Mouse (Mus musculus): Measurements from ENCODE around the gene Dnmt1.

Dnmt1 gene

DNA sequence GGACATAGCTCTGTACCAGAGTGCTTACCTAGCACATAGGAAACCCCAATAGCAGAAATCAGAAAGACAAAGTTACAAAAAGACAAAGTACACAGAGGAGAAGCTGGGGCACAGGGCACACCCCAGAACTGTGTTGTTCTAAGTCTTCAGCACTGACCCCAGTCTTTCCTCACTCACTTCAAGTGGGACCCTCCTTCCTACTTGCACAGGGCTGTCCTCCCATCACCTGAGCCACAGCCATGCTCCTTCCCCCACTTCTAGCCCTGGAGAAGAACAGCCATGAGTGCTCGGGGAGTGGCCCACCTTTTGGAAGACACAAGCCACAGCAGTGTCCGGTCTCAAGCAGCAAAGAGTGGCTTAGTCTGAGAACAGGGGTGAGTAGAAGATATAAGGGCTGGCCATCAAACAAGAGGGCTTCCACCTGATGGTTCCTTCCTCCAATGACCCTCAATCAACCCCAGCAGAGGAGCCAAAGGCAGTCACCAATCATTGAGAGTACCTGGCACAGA is at the start of gene Dnmt1:
Gene Dnmt1 (minus strand): TSS at position 459 of the 509 bp plus-strand sequence.
- DNase-seq (ENCODE audit: low read depth) = no peak

DNA sequence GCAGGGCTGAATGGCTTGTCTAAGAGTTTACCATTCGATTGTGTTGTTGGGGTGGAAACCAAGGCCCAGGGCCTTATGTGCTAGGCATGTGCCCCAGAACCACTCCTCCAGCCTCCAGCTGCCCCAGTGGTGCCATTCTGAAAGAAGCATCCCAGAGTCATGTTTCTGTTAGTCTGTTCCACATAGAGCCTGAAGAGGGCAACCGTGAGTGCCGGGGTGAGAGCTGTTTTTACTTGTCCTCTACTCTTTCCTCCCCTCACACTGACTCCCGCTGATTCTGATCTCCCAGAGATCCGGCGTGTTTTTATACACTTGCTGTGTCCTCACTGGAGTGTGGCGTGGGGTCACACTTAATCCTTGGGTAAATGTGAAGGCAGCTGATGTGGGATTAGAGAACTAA is 48.3 kb upstream of the Dnmt1 start:
- DNase-seq (ENCODE audit: low read depth) = no peak

DNA sequence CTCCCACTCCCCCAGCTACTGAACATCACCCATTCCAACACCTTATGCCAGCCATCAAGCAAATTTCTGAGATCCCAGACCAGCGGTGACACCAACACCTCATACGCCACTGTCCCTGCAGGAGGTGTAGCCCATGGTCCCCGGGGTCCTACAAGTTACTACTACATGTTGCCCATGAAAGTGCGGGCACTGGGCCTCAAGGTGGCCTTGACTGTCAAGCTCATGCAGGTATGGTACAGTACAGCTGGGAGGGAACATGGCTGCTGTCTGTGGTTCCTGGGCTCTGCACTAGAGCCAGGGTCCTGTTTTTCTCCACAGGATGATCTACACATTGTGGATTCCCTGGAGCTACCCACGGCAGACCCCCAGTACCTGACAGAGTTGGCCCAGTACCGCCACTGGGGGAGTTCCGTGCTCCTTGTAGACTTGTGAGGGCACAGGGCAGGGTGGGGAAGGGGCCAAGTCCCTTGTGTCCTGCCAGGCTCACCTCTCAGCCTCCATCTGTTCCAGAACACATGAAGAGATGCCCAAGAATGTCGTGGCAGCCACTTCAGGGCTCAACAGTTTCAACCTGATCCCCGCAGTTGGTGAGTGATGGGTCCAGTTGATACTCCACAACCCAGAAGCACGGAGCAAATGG is 47.7 kb upstream of the Dnmt1 start:
- DNase-seq (ENCODE audit: low read depth) = no peak

DNA sequence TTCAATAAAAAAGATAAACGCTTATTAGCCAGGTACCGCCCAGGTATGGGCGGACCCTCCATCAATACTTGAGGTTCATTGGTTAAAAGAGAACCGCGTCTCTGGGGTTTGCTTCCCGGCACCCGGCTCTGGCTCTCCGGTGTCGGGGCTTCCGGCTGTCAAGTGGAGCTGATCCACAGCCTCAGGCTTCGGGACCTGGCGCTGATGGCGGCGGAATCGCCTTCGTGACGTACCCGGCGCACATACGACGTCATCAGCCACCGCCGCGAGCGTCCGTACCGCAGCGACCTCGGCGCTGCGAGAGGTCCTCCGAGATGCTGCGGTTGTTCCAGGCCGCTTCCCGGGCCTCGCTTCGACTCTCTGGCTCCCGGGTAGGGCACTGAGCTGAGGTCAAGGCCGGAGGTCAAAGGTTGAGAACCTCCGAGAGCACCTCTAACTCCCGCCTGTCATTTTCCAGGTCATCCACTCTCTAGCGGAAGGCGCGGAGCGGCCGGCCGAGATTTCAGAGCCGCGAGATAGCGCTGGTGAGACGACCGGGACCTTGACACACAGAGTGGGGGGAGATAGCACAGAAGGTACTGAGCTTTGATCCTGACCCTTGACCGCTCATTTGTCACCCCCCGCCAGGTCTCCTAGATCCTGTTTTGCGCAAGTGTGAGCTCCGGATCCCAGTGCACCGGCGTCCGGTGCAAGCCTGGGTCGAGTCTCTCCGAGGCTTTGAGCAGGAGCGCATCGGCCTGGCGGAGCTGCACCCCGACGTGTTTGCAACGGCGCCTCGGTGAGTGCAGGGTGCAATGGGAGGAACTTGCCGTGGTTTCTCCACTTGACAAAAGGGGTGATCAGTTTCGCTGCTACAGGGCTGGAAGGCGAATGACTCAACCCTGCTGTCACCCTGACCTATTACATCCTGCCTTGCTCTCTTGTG is 43.2 kb upstream of the Dnmt1 start, which contains the start of gene Mrpl4:
Gene Mrpl4 (plus strand): TSS at position 112 of the 925 bp plus-strand sequence.
- DNase-seq (ENCODE audit: low read depth) = peak; percentile 89

DNA sequence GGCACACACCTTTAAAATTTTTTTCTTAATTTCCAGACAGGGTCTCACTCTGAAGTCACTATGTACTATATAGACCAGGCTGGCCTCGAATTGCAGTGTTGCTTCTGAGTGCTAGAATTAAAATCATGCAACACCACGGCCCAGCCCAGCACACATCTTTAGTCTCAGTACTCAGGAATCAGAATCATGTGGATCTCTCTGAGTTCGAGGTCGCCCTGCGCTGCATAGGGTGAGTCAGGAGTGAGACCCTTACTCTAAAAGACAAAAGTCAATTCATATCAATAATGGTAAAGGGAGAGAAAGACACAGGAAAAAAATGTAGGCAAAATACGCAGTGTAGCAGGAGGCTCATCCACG is 42.6 kb upstream of the Dnmt1 start:
- DNase-seq (ENCODE audit: low read depth) = no peak

DNA sequence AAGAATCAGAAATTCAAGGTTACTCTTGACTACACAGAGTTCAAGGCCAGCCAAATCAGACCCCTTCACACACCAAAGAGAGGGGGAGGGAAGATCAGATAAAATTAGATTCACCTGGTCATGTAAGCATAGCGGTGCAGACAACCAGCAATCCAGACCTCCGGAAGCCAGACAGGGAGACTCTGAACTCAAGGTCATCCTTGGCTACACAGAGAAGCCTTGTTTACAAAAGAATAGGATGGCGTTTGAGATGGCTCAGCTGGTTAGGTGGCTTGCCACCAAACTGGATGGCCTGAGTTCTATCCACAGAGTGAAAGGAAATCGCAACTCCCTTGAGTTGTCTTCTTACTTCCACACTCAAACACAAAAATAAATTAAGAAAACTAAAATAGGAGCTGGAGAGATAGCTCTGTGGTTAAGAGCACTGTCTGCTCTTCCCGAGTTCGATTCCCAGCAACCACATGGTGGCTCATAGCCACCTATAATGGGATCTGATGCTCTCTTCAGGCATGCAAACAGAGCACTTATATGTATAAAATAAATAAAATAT is 42.0 kb upstream of the Dnmt1 start:
- DNase-seq (ENCODE audit: low read depth) = peak; percentile 19

DNA sequence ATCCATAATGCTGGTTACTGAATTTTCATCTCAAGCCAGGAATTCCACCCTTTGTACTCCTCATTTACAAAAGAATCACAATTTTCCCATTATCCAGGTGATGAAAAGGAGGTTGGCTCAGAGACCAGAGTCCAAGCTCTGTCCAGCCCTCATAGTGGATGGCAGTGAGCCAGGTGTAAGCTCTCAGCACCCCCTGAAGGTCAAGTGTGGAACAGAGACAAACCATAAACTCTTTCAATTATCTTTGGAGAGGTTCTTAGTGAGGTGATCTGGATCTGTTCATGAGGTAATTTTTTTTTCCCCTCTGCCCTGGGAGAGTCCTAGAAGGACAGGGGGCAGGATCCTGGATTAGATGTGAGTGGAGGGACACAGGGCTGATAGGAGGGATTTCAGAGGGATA is 41.1 kb upstream of the Dnmt1 start:
- DNase-seq (ENCODE audit: low read depth) = peak; percentile 63

DNA sequence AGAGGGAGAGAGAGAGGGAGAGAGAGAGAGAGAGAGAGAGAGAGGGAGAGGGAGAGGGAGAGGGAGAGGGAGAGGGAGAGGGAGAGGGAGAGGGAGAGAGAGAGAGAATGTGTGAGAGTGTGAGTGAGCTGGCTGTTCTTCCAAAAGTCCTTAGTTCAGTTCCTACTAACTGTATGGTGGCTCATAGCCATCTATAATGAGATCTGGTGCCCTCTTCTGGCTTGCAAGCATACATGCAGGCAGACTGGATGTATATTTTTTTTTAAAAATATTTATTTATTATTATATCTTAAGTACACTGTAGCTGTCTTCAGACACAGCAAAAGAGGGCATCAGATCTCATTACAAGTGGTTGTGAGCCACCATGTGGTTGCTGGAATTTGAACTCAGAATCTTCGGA is 38.6 kb upstream of the Dnmt1 start:
- peak; percentile 66 for DNase-seq (ENCODE audit: low read depth)

DNA sequence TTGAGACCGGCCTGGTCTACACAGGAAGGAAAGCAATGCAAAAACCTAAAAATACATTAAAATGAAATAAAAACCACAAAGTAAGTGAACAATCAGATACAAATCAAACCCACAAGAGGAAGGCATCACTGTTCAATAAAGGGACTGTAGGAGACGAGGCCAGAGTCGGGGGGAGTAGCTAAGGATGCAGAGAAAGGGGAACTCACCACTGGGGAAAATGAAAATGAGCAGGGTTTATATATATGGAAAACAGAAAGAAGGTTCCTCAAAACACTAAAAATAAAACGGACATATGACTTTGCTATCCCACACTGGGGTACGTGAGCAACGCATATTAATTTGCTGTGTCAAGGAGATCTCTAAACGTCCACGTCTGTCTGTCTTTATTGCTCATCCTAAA is 37.4 kb upstream of the Dnmt1 start:
- DNase-seq (ENCODE audit: low read depth) = no peak

DNA sequence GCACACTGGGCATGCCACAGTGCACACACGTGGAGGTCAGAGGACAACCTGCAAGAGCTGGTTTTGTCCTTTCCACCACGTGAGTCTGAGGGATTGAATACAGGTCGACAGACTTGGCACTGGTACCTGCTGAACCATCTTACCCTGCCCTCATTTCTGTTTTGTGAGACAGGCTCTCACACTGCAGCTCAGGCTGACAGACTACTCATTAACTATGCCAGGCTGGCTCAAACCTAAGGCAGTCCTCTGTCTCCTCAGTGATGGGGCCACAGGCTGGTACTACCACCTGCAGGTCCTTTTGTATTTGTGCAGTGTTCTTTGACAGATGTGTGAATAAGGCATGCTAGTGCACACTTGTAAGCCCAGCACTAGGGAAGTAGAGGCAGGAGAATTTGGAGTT is 35.4 kb upstream of the Dnmt1 start:
- DNase-seq (ENCODE audit: low read depth) = peak; percentile 32

DNA sequence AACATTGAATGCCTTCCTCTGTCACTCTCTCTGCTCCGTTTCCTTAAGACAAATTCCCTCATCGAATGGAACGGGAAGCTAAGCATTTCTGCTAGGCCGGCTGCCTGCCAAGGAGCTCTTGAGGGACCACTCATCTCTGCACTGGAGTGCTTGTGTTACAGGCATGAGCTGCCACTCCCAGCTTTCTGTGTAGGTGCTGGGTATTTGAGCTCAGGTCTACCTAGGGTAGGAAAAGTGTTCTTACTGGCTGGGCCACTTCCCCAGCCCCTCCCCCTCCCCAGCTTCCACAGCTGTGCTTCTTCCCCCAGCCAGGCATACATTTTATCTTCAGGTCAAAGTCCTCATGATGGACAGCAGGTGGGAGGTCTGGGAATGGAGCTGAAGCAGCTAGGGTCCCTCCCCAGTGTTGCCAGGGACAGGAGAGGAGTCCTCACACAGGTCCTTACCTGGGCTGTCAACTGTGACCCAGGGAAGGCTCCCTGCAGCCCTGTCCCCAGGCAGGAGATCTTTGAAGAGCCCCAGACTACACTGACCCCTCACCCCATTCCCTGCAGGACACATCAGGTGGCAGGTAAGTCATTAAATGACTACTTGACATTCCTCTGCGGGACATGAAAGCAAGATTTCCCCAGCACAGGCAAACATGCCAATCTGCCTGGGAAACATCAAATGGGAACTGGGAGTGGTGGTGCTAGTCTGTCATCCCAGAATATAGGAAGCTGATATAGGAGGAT is 33.6 kb upstream of the Dnmt1 start:
- no peak for DNase-seq (ENCODE audit: low read depth)

DNA sequence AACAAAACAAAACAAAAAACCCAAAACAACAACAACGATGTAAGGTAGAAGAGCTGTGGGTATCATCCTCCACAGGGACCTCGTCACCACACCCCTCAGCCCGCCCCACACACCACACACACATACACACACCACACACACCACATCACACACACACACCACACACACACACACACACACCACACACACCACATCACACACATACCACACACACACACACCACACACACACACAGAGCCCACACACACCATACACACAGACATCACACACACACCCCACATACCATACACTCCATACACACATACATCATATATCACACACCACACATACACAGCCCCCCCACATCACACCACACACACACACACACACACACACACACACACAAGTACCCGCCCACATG is 31.9 kb upstream of the Dnmt1 start:
- no peak for DNase-seq (ENCODE audit: low read depth)

DNA sequence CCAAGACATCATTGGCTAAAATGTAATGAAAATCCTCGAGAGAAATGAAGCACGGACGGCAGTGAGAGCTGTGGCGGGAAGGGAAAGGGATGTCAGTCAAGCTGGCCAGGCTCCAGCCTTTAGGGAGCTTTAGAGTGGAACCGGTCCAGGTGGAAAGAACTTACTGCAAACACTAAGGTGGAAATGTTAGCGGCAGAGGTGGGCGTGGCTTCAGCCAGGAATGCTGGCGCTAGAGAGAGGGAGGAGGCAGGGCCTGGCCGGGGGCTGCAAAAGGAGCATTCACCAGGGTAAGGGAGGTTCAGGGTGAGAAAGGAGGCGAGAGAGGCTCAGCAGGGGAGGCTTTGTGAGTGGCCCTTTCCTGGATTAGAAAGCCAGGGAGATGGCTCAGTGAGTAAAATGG is 31.2 kb upstream of the Dnmt1 start:
- no peak for DNase-seq (ENCODE audit: low read depth)

DNA sequence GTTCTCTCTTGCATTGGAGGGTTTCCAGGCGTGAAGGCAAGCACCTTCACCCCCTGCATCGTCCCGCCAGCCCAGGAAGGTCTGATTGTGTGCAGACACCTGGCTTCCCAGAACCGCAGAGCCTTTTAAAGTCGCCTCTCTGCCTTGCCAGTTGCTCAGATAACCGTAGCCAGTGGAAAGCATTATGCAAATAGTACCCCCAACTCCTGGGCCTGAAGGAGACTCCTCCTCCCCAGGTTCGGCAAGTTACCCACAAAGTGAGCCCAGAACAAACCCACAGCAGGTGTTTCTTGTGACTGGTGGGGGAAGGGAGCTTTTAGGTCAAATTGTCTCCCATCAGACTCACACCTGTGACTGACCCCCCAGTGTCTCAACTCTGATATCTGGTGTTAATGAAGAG is 28.3 kb upstream of the Dnmt1 start:
- no peak for DNase-seq (ENCODE audit: low read depth)

DNA sequence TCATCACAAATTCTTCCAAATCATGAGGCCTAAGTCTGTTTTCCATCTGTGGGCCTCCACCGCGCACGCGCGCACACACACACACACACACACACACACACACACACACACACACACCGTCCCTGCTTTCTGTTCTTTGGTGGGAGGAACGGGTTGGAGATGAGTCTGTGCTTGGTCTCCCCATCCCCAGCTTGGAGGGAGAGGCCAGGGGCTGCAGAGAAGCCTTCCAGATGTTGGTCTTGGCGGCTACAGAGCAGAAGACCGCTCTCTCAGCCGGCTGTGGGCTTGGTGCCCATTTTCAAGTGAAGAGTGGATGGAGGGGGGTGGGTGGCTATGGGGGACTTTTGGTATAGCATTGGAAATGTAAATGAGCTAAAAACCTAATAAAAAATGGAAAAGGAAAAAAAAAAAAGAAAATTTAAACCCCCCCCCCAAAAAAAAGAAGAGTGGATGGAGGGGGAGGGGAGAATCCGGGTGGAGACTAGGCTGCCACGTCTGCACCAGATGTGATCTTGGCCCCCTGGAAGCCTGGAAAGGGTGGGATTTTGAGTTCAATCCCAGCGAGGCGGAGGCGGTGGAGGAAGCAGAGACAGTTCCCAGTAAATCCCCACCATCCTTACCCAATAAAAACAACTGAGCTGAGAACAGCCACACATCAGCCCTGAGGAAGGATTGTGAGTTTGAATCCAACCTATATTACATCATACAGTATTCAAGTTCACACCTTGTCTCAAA is 27.4 kb upstream of the Dnmt1 start:
- no peak for DNase-seq (ENCODE audit: low read depth)

DNA sequence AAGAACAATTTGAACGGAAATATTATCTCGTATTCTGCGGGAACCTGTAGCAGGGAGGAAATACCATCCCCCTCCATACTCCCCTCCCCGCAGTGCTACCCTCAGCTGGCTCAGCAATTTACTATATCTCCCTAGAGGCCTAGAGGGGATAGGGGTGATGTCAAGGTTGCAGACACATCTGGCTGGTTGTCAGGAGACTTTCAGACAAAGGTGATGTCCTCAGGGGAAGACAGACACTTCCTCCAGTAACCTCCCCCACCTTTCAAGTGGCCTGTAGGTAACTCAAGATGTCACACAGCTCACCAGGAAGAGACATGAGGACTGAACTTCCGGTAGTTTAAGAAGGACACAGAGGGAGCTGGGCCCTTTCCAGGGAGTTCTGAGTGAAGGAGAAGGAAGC is 23.5 kb upstream of the Dnmt1 start:
- no peak for DNase-seq (ENCODE audit: low read depth)

DNA sequence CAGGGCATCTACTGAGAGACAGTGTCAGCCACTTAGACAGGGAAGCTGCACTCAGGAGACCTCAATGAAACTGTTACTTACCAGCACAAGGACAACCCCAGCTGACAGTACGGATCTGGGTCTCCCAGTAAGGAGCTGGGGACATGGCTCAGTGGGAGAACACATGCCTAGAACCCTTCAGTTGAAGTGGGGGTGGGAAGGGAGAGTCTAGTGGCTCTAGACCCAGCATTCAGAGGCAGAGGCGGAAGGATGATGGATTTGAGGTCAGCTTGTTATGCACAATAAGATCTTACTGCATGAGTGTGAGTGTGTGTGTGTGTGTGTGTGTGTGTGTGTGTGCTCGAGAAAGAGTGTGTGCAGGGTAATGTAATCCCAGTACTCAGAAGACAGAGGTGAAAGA is 22.5 kb upstream of the Dnmt1 start:
- no peak for DNase-seq (ENCODE audit: low read depth)

DNA sequence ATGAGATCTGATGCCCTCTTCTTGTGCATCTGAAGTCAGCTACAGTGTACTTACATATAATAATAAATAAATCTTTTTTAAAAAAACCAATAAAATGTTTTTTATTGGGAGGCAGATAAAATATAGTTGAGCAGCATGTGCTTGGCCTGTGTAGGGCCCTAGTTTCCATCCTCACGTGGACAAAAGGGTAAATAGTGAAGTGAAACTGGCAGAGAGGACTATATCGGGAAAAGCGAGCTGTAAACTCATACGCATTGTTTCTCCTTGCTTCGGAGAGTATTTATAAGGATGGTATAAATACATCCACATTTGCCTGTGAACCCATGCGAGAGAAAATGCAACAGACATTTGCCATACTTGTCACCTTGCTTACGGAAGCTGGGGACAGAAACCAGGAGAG is 20.1 kb upstream of the Dnmt1 start:
- no peak for DNase-seq (ENCODE audit: low read depth)

DNA sequence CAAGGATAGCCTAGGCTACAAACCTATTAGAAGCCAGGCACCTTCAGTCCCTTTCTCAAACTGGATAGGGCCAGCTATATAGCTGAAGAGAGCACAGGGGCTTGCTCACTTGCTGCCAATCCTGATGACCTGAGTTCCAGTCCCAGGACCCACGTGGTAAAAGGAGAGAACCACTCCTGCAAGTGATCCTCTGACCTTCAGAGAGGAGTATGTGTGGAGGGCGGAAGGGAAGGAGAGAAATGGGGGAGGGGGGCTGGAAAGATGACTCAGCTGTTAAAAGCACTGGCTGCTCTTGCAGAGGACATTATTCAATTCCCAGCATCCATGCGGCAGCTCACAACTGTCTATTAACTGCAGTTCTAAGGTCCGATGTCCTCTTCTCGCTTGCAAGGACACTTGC is 19.5 kb upstream of the Dnmt1 start:
- no peak for DNase-seq (ENCODE audit: low read depth)

DNA sequence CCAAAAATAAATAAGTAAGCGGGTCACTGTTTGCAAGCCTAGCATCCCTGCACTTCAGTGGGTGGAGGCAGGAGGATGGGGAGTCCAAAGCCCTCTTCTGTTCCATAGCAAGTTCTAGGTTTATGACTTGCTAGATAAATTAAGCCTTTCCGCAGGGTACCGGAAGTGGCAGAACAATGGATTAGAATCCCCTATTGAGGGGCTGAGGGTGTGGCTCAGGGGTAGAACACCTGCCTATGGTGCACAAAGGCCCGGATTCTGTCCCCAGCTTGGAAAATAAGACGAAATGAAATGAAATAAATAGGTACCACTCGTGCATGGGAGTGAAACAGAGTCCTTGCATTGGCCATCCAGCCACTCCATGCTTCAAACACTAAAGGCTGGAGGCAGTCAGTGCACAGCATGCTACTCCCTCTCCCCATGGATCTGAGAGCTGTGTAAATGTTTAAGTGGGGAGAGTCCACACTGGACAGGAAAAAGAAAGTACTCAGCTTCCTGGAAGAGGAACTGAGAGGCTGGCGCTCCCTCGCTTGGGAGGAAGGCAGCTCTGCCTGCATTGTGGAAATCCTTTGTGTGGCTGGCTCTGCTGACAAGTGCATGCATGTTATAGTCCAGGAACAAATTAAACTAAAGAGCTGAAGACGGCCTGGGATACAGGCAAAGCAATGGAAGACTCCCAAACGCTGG is 18.9 kb upstream of the Dnmt1 start:
- no peak for DNase-seq (ENCODE audit: low read depth)
